Mouse (Mus musculus): ENCODE data around the gene Ciao2a. TPM values are rescaled to one million over a fixed set of nuclear protein-coding genes. Genes with fewer than 3 reads are reported as not detected.
A peak's percentile ranks its signal among the peaks of the same experiment; 100 is the strongest.

The Ciao2a gene
- polyA plus RNA-seq, 1 experiment: 42.4 TPM

DNA sequence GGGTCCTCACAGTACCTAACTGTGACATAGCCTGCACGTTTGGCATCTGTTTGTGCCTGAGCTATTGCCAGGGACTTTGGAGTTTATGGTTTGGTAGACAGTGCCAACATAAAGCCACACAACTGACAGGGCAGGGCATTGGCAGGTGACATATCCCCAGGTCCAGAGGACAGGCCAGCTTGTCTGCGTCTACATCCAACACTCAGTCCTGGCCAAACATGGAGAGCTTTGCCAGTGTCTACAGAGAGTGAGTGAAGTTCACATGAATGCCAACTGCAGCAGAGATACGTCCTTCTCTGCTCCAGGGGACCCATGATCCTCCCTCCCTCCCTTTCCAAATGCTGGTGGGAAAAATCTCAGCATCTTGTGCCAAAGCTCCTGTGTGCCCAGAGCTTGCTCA lies 42.2 kb upstream of the Ciao2a start:
- no peak overlapping the region for H3K4me3 ChIP-seq
- no peak overlapping the region for H3K4me2 ChIP-seq (ENCODE audit: low read depth)
- H3K27me3 ChIP-seq (ENCODE audit: control insufficient read depth, insufficient read depth, insufficient read length): no peaks in the 10 kb centered on the region
- no peaks in the 10 kb centered on the region for H3K79me2 ChIP-seq (ENCODE audit: control insufficient read depth, insufficient read depth)
- TF ChIP-seq MYOD1 (IDR thresholded peaks at IDR 0.05; ENCODE audit: control insufficient read depth in 1 of 3, insufficient read length in 2 of 3, low read depth in 2 of 3) (peak in 1 of 3 experiments; percentile 0), POLR2AphosphoS2 (IDR thresholded peaks at IDR 0.05; ENCODE audit: insufficient read length, low read depth) (peak; percentile 48), TCF12 (IDR thresholded peaks at IDR 0.05; ENCODE audit: insufficient read depth, poor library complexity, severe bottlenecking) (no peak), REST (IDR thresholded peaks at IDR 0.05; ENCODE audit: insufficient read depth, insufficient read length) (no peak), MAX (IDR thresholded peaks at IDR 0.05; ENCODE audit: low read depth) (no peak)
- H3K36me3 ChIP-seq (ENCODE audit: control insufficient read depth, insufficient read depth): peaks cover 17% of the 10 kb centered on the region
- H3ac ChIP-seq (ENCODE audit: control insufficient read depth, insufficient read length): no peak overlapping the region

DNA sequence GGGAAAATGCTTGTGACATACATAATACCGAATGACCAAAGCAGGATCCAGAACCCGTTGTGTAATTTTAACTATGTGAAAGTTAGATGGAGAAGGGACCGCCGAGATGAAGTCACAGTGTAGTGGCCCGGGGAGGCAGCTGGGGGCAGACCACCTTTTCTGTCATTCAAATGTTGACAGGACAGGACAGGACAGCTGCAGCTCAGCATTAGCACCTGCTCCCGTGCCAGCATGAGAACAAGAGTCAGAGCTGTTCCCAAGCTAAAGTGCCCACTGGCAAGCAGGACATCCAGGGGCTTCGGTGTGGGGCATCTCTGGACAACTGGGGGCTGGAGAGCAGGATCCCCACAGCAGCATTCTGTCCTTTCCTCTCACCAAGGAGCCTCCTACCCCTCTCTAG lies 39.3 kb upstream of the Ciao2a start:
- no peak overlapping the region for H3ac ChIP-seq (ENCODE audit: control insufficient read depth, insufficient read length)
- H3K79me2 ChIP-seq (ENCODE audit: control insufficient read depth, insufficient read depth): no peaks in the 10 kb centered on the region
- no peaks in the 10 kb centered on the region for H3K27me3 ChIP-seq (ENCODE audit: control insufficient read depth, insufficient read depth, insufficient read length)
- H3K36me3 ChIP-seq (ENCODE audit: control insufficient read depth, insufficient read depth): peaks cover 17% of the 10 kb centered on the region
- H3K4me3 ChIP-seq: no peak overlapping the region
- no peak overlapping the region for H3K4me2 ChIP-seq (ENCODE audit: low read depth)
- TF ChIP-seq E2F4 (IDR thresholded peaks at IDR 0.05; ENCODE audit: insufficient read depth) (no peak), POLR2A (IDR thresholded peaks at IDR 0.05; ENCODE audit: insufficient read length, low read depth) (no peak), CEBPB (IDR thresholded peaks at IDR 0.05; ENCODE audit: insufficient read depth, poor library complexity, severe bottlenecking) (no peak), POLR2AphosphoS2 (IDR thresholded peaks at IDR 0.05; ENCODE audit: insufficient read length, low read depth) (peak; percentile 17), MYOG (IDR thresholded peaks at IDR 0.05; ENCODE audit: control insufficient read depth in 1 of 3, insufficient read depth in 1 of 3, insufficient read length in 2 of 3, low read depth in 2 of 3) (peak in 2 of 3 experiments; percentile 20 to 28), TCF12 (IDR thresholded peaks at IDR 0.05; ENCODE audit: insufficient read depth, poor library complexity, severe bottlenecking) (no peak), MYOD1 (IDR thresholded peaks at IDR 0.05; ENCODE audit: control insufficient read depth in 1 of 3, insufficient read length in 2 of 3, low read depth in 2 of 3) (peak in 2 of 3 experiments; percentile 78 to 81), SRF (IDR thresholded peaks at IDR 0.05; ENCODE audit: control insufficient read depth, insufficient read length, low read depth) (no peak), TCF3 (IDR thresholded peaks at IDR 0.05; ENCODE audit: insufficient read length, low read depth) (no peak), MAX (IDR thresholded peaks at IDR 0.05; ENCODE audit: low read depth) (no peak)

DNA sequence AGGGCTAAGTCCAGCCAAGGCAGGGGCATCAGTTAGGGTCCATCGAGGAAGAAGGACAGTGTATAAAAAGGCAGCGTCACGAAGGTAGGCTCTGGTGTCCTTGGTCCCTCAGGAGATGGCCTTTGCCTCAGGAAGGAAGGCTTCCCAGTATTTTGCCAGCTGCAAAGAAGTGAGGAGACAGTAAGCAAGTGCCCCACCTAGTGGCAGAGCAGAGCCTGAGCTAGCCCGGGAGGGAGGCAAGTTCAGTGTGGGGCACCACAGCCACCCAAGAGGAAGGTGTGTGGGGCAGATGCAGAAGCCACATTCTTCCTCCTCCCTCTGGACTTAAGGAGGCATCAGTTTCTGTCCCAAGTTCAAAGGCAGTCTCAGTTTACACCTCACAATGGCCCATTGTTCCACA lies 38.0 kb upstream of the Ciao2a start:
- H3K27me3 ChIP-seq (ENCODE audit: control insufficient read depth, insufficient read depth, insufficient read length): no peaks in the 10 kb centered on the region
- TF ChIP-seq TCF12 (IDR thresholded peaks at IDR 0.05; ENCODE audit: insufficient read depth, poor library complexity, severe bottlenecking) (no peak), POLR2AphosphoS2 (IDR thresholded peaks at IDR 0.05; ENCODE audit: insufficient read length, low read depth) (no peak), MAX (IDR thresholded peaks at IDR 0.05; ENCODE audit: low read depth) (no peak), MYOG (IDR thresholded peaks at IDR 0.05; ENCODE audit: control insufficient read depth in 1 of 3, insufficient read depth in 1 of 3, insufficient read length in 2 of 3, low read depth in 2 of 3) (no peak), USF1 (IDR thresholded peaks at IDR 0.05; ENCODE audit: low read depth) (no peak), SRF (IDR thresholded peaks at IDR 0.05; ENCODE audit: control insufficient read depth, insufficient read length, low read depth) (no peak), E2F4 (IDR thresholded peaks at IDR 0.05; ENCODE audit: insufficient read depth) (no peak), REST (IDR thresholded peaks at IDR 0.05; ENCODE audit: insufficient read depth, insufficient read length) (no peak), TCF3 (IDR thresholded peaks at IDR 0.05; ENCODE audit: insufficient read length, low read depth) (no peak), POLR2A (IDR thresholded peaks at IDR 0.05; ENCODE audit: insufficient read length, low read depth) (no peak)
- no peak overlapping the region for H3ac ChIP-seq (ENCODE audit: control insufficient read depth, insufficient read length)
- peaks cover 28% of the 10 kb centered on the region for H3K36me3 ChIP-seq (ENCODE audit: control insufficient read depth, insufficient read depth)
- H3K79me2 ChIP-seq (ENCODE audit: control insufficient read depth, insufficient read depth): no peaks in the 10 kb centered on the region
- H3K4me2 ChIP-seq (ENCODE audit: low read depth): no peak overlapping the region
- no peak overlapping the region for H3K4me3 ChIP-seq

DNA sequence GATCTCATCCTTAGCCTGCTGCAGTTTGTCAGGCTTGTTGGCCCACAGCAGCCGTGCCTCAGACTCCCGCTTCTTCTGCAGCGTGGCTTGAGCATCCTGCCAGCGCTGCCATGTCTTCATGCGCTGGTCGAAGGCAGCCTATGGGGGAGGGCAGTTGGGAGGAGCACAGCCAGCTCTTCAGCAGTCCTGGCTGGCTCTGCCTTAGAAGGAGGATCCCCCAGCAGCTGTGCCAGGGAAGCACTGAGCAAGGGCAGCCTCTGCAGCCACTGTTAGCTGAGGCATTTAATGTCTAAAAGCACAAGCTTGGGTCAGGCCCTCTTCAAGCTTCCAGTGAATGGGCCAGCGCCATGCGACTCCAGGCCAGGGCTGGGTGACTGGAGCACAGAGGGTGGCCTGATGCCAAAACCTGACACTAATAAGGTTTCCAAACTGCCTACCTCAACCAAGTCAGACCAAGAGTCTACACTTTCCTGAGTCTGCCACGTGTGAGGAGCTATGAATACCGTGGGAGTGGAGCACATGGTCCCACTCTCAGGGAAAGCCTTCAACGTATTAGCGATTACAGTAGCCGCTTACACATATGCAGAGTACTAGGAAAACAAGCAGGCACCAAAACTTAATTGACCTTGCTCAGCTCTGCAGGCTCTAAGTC lies 35.7 kb upstream of the Ciao2a start:
- Histone ChIP-seq H3K4me2 (ENCODE audit: low read depth) (no peak overlapping the region), H3K79me2 (ENCODE audit: control insufficient read depth, insufficient read depth) (no peaks in the 10 kb centered on the region), H3K27me3 (ENCODE audit: control insufficient read depth, insufficient read depth, insufficient read length) (no peaks in the 10 kb centered on the region), H3ac (ENCODE audit: control insufficient read depth, insufficient read length) (no peak overlapping the region), H3K4me3 (no peak overlapping the region), H3K36me3 (ENCODE audit: control insufficient read depth, insufficient read depth) (peaks cover 50% of the 10 kb centered on the region)
- TF ChIP-seq TCF3 (IDR thresholded peaks at IDR 0.05; ENCODE audit: insufficient read length, low read depth) (no peak), SRF (IDR thresholded peaks at IDR 0.05; ENCODE audit: control insufficient read depth, insufficient read length, low read depth) (no peak), POLR2AphosphoS2 (IDR thresholded peaks at IDR 0.05; ENCODE audit: insufficient read length, low read depth) (no peak), TCF12 (IDR thresholded peaks at IDR 0.05; ENCODE audit: insufficient read depth, poor library complexity, severe bottlenecking) (no peak), REST (IDR thresholded peaks at IDR 0.05; ENCODE audit: insufficient read depth, insufficient read length) (no peak), MYOD1 (IDR thresholded peaks at IDR 0.05; ENCODE audit: control insufficient read depth in 1 of 3, insufficient read length in 2 of 3, low read depth in 2 of 3) (no peak), USF1 (IDR thresholded peaks at IDR 0.05; ENCODE audit: low read depth) (no peak), MYOG (IDR thresholded peaks at IDR 0.05; ENCODE audit: control insufficient read depth in 1 of 3, insufficient read depth in 1 of 3, insufficient read length in 2 of 3, low read depth in 2 of 3) (no peak), CEBPB (IDR thresholded peaks at IDR 0.05; ENCODE audit: insufficient read depth, poor library complexity, severe bottlenecking) (no peak), POLR2A (IDR thresholded peaks at IDR 0.05; ENCODE audit: insufficient read length, low read depth) (no peak), MAX (IDR thresholded peaks at IDR 0.05; ENCODE audit: low read depth) (no peak), E2F4 (IDR thresholded peaks at IDR 0.05; ENCODE audit: insufficient read depth) (no peak)

Data from myocyte (in vitro differentiated cells).